Mouse (Mus musculus) intestine, embryonic 15.5 days (tissue): ENCODE results near the gene Gsg1l. TPM values are rescaled to one million over a fixed set of nuclear protein-coding genes. Genes with fewer than 3 reads are reported as not detected.

Experiments used
- ATAC-seq: fragments of 200-750 bp; cut with Nextera tagmentation; 2 replicates; pipeline ENCODE4 v1.8.0; 2017; ENCODE audit warnings: moderate TSS enrichment, moderate library complexity
- H3K27ac ChIP-seq: fragments of 300-500 bp; sonication (generic); 2 replicates; pipeline ENCODE4 v1.5.1; 2015; ENCODE audit warnings: mild to moderate bottlenecking, inconsistent platforms
- H3K27me3 ChIP-seq: fragments of 300-500 bp; sonication (generic); replicated peaks from 2 replicates; pipeline ENCODE4 v1.6.1; 2015; ENCODE audit warnings: inconsistent platforms
- H3K36me3 ChIP-seq: fragments of 300-500 bp; sonication (generic); 2 replicates; pipeline ENCODE4 v1.6.1; 2015; ENCODE audit warnings: inconsistent platforms
- H3K4me1 ChIP-seq: fragments of 300-500 bp; sonication (generic); replicated peaks from 2 replicates; pipeline ENCODE4 v1.6.1; 2015; ENCODE audit warnings: inconsistent platforms
- H3K4me2 ChIP-seq: fragments of 300-500 bp; sonication (generic); replicated peaks from 2 replicates; pipeline ENCODE4 v1.6.1; 2015; ENCODE audit warnings: mild to moderate bottlenecking, inconsistent platforms
- H3K4me3 ChIP-seq: fragments of 300-500 bp; sonication (generic); replicated peaks from 2 replicates; pipeline ENCODE4 v1.5.1; 2015; ENCODE audit warnings: inconsistent platforms
- H3K9ac ChIP-seq: fragments of 300-500 bp; sonication (generic); 2 replicates; pipeline ENCODE4 v1.6.1; 2015; ENCODE audit warnings: inconsistent platforms
- H3K9me3 ChIP-seq: fragments of 300-500 bp; sonication (generic); 2 replicates; pipeline ENCODE4 v1.6.1; 2016; ENCODE audit warnings: inconsistent platforms
- WGBS: fragments of 180-500 bp; shearing (Covaris S2); methylation state at CpG from one replicate; pipeline ENCODE4 v1.1.7; 2015; 5-methylcytosine and 5-hydroxymethylcytosine counted together
- polyA plus RNA-seq: library from polyadenylated mRNA; unstranded; fragments of >200 nt; fragmentation: Nextera tagmentation; extraction: Ambion mirVana; gene quantifications from 2 replicates; pipeline ENCODE4 v1.2.1, GENCODE M21; 2015

Gene Gsg1l
- polyA plus RNA-seq, 1 experiment from 2014 or later: 0.67 TPM

- Histone ChIP-seq H3K4me1 (peaks cover 3% of the 10 kb centered on the region; the same call in 1 of the 2 replicates), H3K4me3 (no peak overlapping the region), H3K9me3 (no peaks in the 10 kb centered on the region), H3K4me2 (no peak overlapping the region), H3K27me3 (no peaks in the 10 kb centered on the region), H3K27ac (no peak overlapping the region), H3K9ac (no peak overlapping the region), H3K36me3 (no peaks in the 10 kb centered on the region)
- ATAC-seq: no peak
- WGBS: 59% methylated on average over 16 of the region's 16 CpGs
Observed at GRCm38 (mm10) chr7:125966402-125967261, 115.6 kb downstream of the Gsg1l start.

- Histone ChIP-seq H3K36me3 (no peaks in the 10 kb centered on the region), H3K27ac (no peak overlapping the region), H3K4me1 (peaks cover 3% of the 10 kb centered on the region; the same call in 1 of the 2 replicates), H3K4me3 (no peak overlapping the region), H3K4me2 (no peak overlapping the region), H3K27me3 (no peaks in the 10 kb centered on the region), H3K9me3 (no peaks in the 10 kb centered on the region), H3K9ac (no peak overlapping the region)
- no peak for ATAC-seq
- WGBS: 56% methylated on average over 8 of the region's 8 CpGs
Observed at GRCm38 (mm10) chr7:125964087-125964607, 118.1 kb downstream of the Gsg1l start.

- H3K9me3 ChIP-seq: no peaks in the 10 kb centered on the region
- H3K4me2 ChIP-seq: no peak overlapping the region
- H3K27me3 ChIP-seq: no peaks in the 10 kb centered on the region
- no peaks in the 10 kb centered on the region for H3K4me1 ChIP-seq
- no peak overlapping the region for H3K27ac ChIP-seq
- no peak overlapping the region for H3K4me3 ChIP-seq
- ATAC-seq: no peak
- 54% methylated on average over 17 of the region's 18 CpGs for WGBS
- no peak overlapping the region for H3K9ac ChIP-seq
- no peaks in the 10 kb centered on the region for H3K36me3 ChIP-seq
Observed at GRCm38 (mm10) chr7:125959294-125960048, 122.7 kb downstream of the Gsg1l start.

- Histone ChIP-seq H3K4me3 (no peak overlapping the region), H3K9me3 (no peaks in the 10 kb centered on the region), H3K4me2 (no peak overlapping the region), H3K4me1 (no peaks in the 10 kb centered on the region), H3K27me3 (no peaks in the 10 kb centered on the region), H3K36me3 (no peaks in the 10 kb centered on the region), H3K9ac (no peak overlapping the region), H3K27ac (no peak overlapping the region)
- ATAC-seq: no peak
- 88% methylated on average over 5 of the region's 5 CpGs for WGBS
Observed at GRCm38 (mm10) chr7:125958856-125959255, 123.4 kb downstream of the Gsg1l start.

GRCm38 (mm10) chr7:125954994-125955393, 127.2 kb downstream of the Gsg1l start:
- Histone ChIP-seq H3K27ac (no peak overlapping the region), H3K36me3 (no peaks in the 10 kb centered on the region), H3K4me2 (no peak overlapping the region), H3K4me3 (no peak overlapping the region), H3K4me1 (no peaks in the 10 kb centered on the region), H3K9ac (no peak overlapping the region), H3K27me3 (no peaks in the 10 kb centered on the region), H3K9me3 (no peaks in the 10 kb centered on the region)
- ATAC-seq: no peak
- 81% methylated on average over 5 of the region's 5 CpGs for WGBS

GRCm38 (mm10) chr7:125954356-125954878, 127.8 kb downstream of the Gsg1l start:
- Histone ChIP-seq H3K4me3 (no peak overlapping the region), H3K4me2 (no peak overlapping the region), H3K27ac (no peak overlapping the region), H3K9me3 (no peaks in the 10 kb centered on the region), H3K27me3 (no peaks in the 10 kb centered on the region), H3K9ac (no peak overlapping the region), H3K4me1 (no peaks in the 10 kb centered on the region), H3K36me3 (no peaks in the 10 kb centered on the region)
- no peak for ATAC-seq
- WGBS: 74% methylated on average over 3 of the region's 3 CpGs

GRCm38 (mm10) chr7:125953844-125954243, 128.4 kb downstream of the Gsg1l start:
- Histone ChIP-seq H3K4me3 (no peak overlapping the region), H3K4me1 (no peaks in the 10 kb centered on the region), H3K36me3 (no peaks in the 10 kb centered on the region), H3K4me2 (no peak overlapping the region), H3K9ac (no peak overlapping the region), H3K27ac (no peak overlapping the region), H3K27me3 (no peaks in the 10 kb centered on the region), H3K9me3 (no peaks in the 10 kb centered on the region)
- no peak for ATAC-seq
- 64% methylated on average over 6 of the region's 6 CpGs for WGBS

- 81% methylated on average over 7 of the region's 7 CpGs for WGBS
Observed at GRCm38 (mm10) chr7:125951911-125952310, 130.3 kb downstream of the Gsg1l start.

GRCm38 (mm10) chr7:125948973-125949372, 133.2 kb downstream of the Gsg1l start:
- WGBS: 83% methylated on average over 4 of the region's 4 CpGs
- ATAC-seq: no peak
- no peaks in the 10 kb centered on the region for H3K4me1 ChIP-seq
- H3K27ac ChIP-seq: no peak overlapping the region
- H3K36me3 ChIP-seq: no peaks in the 10 kb centered on the region
- H3K9ac ChIP-seq: no peak overlapping the region
- H3K4me2 ChIP-seq: no peak overlapping the region
- H3K4me3 ChIP-seq: no peak overlapping the region
- H3K9me3 ChIP-seq: no peaks in the 10 kb centered on the region
- no peaks in the 10 kb centered on the region for H3K27me3 ChIP-seq

More at GRCm38 (mm10) chr7:125951911-125952310, 130.3 kb downstream of the Gsg1l start:
- ATAC-seq: no peak
- Histone ChIP-seq H3K27me3 (no peaks in the 10 kb centered on the region), H3K4me1 (no peaks in the 10 kb centered on the region), H3K9me3 (no peaks in the 10 kb centered on the region), H3K4me2 (no peak overlapping the region), H3K27ac (no peak overlapping the region), H3K9ac (no peak overlapping the region), H3K4me3 (no peak overlapping the region), H3K36me3 (no peaks in the 10 kb centered on the region)

- 58% methylated on average over 8 of the region's 8 CpGs for WGBS
- Histone ChIP-seq H3K9ac (no peak overlapping the region), H3K27me3 (no peaks in the 10 kb centered on the region), H3K4me2 (no peak overlapping the region), H3K4me3 (no peak overlapping the region), H3K36me3 (no peaks in the 10 kb centered on the region), H3K4me1 (no peaks in the 10 kb centered on the region), H3K27ac (no peak overlapping the region), H3K9me3 (no peaks in the 10 kb centered on the region)
- ATAC-seq: no peak
Observed at GRCm38 (mm10) chr7:125945915-125946314, 136.3 kb downstream of the Gsg1l start.

GRCm38 (mm10) chr7:125944631-125945030, 137.6 kb downstream of the Gsg1l start:
- no peaks in the 10 kb centered on the region for H3K36me3 ChIP-seq
- no peak overlapping the region for H3K4me2 ChIP-seq
- no peaks in the 10 kb centered on the region for H3K4me1 ChIP-seq
- H3K9me3 ChIP-seq: no peaks in the 10 kb centered on the region
- H3K9ac ChIP-seq: no peak overlapping the region
- H3K4me3 ChIP-seq: no peak overlapping the region
- H3K27ac ChIP-seq: no peak overlapping the region
- WGBS: 80% methylated on average over 5 of the region's 5 CpGs
- no peak for ATAC-seq
- no peaks in the 10 kb centered on the region for H3K27me3 ChIP-seq

GRCm38 (mm10) chr7:125943511-125943910, 138.7 kb downstream of the Gsg1l start:
- Histone ChIP-seq H3K27me3 (no peaks in the 10 kb centered on the region), H3K9me3 (no peaks in the 10 kb centered on the region), H3K4me3 (no peak overlapping the region), H3K27ac (no peak overlapping the region), H3K4me1 (no peaks in the 10 kb centered on the region), H3K4me2 (no peak overlapping the region), H3K36me3 (no peaks in the 10 kb centered on the region), H3K9ac (no peak overlapping the region)
- WGBS: 95% methylated on average over 4 of the region's 4 CpGs
- no peak for ATAC-seq
